Mouse (Mus musculus): ENCODE results near the gene Zfyve27.

The Zfyve27 gene

GRCm38 (mm10) chr19:42229499-42230287 lies 65.9 kb downstream of the Zfyve27 start:
- ChIA-PET POLR2A (interaction anchor here in 3 of 4 experiments (0.6 to 1.3 kb wide), 3 partner anchors 18 to 203 kb away, joined by 3 to 4 read pairs (median 4); no protein-coding TSS in a partner anchor), CTCF (interaction anchor here in 2 of 4 experiments (0.5 to 0.6 kb wide), 2 partner anchors 31 to 230 kb away, joined by 3 to 5 read pairs; no protein-coding TSS in a partner anchor)

GRCm38 (mm10) chr19:42230288-42230568 lies 66.5 kb downstream of the Zfyve27 start:
- POLR2A ChIA-PET, result interaction anchor here in 1 of 4 experiments (0.6 kb wide), 1 partner anchor 11 kb away, joined by 3 read pairs; no protein-coding TSS in a partner anchor
- CTCF ChIA-PET, result no interaction called here

GRCm38 (mm10) chr19:42230986-42231385 lies 67.2 kb downstream of the Zfyve27 start:
- CTCF ChIA-PET, result interaction anchor here in 1 of 4 experiments (0.6 kb wide), 1 partner anchor 77 kb away, joined by 9 read pairs; no protein-coding TSS in a partner anchor
- POLR2A ChIA-PET, result no interaction called here

- ChIA-PET CTCF (no interaction called here), POLR2A (interaction anchor here in 1 of 4 experiments (0.6 kb wide), 1 partner anchor 1883 kb away, joined by 3 read pairs; no protein-coding TSS in a partner anchor)
Measured at GRCm38 (mm10) chr19:42237602-42238340, 74.0 kb downstream of the Zfyve27 start.

- ChIA-PET POLR2A (interaction anchor here in 1 of 4 experiments (0.6 kb wide), 1 partner anchor 1882 kb away, joined by 3 read pairs; no protein-coding TSS in a partner anchor), CTCF (no interaction called here)
Measured at GRCm38 (mm10) chr19:42238341-42238715, 74.6 kb downstream of the Zfyve27 start.

GRCm38 (mm10) chr19:42240881-42241280 lies 77.1 kb downstream of the Zfyve27 start:
- CTCF ChIA-PET, result interaction anchor here in 1 of 4 experiments (1.5 kb wide), 1 partner anchor 203 kb away, joined by 4 read pairs; no protein-coding TSS in a partner anchor
- POLR2A ChIA-PET, result interaction anchor here in 1 of 4 experiments (1.6 kb wide), 1 partner anchor 62 kb away, joined by 5 read pairs; no protein-coding TSS in a partner anchor

- POLR2A ChIA-PET, result no interaction called here
Measured at GRCm38 (mm10) chr19:42243401-42243800, 79.7 kb downstream of the Zfyve27 start.

More at GRCm38 (mm10) chr19:42243401-42243800, 79.7 kb downstream of the Zfyve27 start:
- CTCF ChIA-PET, result interaction anchor here in 1 of 4 experiments (1.9 kb wide), 1 partner anchor 26 kb away, joined by 8 read pairs; no protein-coding TSS in a partner anchor

All from embryonic stem cell, embryonic (primary cell).